Comparison of ENCODE assay signal across 7 mouse cellular contexts in genomic region chr4:56990215-56990584, GRCm38 (mm10). TPM values are rescaled to one million over a fixed set of nuclear protein-coding genes. Genes with fewer than 3 reads are reported as not detected.
A peak's percentile ranks its signal among the peaks of the same experiment; 100 is the strongest.
DNase-seq lines count a peak whose midpoint lies in the region; ATAC-seq and TF ChIP-seq lines count a peak whose summit lies in the region.

TSS of gene Frrs1l (minus strand) at chr4:56990391.

- no peak within 1 kb of the TSS for H3K27ac ChIP-seq in thymus, adult 2 months (ENCODE audit: control insufficient read depth, insufficient read depth, low read length)
- H3K27ac ChIP-seq in hindbrain, embryonic 15.5 days (replicated peaks), result peak within 1 kb of the TSS; percentile 91
- H3K27ac ChIP-seq in limb, embryonic 14.5 days (replicated peaks; ENCODE audit: low read depth, low read length), result no peak within 1 kb of the TSS

- DNase-seq in thymus, adult 2 months, result no peak
- DNase-seq in thymus, postnatal 25 days, result no peak
- DNase-seq in embryo, embryonic 11 days, result peak; percentile 58
- no peak for DNase-seq in limb, embryonic 14.5 days (ENCODE audit: low spot score)
- peak; percentile 83 for DNase-seq in right cerebral cortex, postnatal 25 days
- DNase-seq in natural killer cell, adult 2 months (ENCODE audit: low spot score in 2 of 2), result no peak

- peak within 1 kb of the TSS; percentile 2; the same call in 1 of the 2 replicates for H3K4me3 ChIP-seq in thymus, adult 2 months (ENCODE audit: control insufficient read depth, insufficient read depth, low read length)
- H3K4me3 ChIP-seq in hindbrain, embryonic 15.5 days, result peak within 1 kb of the TSS; percentile 86
- peak within 1 kb of the TSS; percentile 69 for H3K4me3 ChIP-seq in limb, embryonic 14.5 days (replicated peaks; ENCODE audit: low read length)

- WGBS in thymus, adult 2 months, result 3% methylated on average over 44 of the region's 44 CpGs
- WGBS in hindbrain, embryonic 15.5 days, result under 1% methylated on average over 17 of the region's 44 CpGs
- WGBS in limb, embryonic 14.5 days, result 2% methylated on average over 18 of the region's 44 CpGs

- TF ChIP-seq POLR2A in thymus, adult 2 months (IDR thresholded peaks at IDR 0.05; ENCODE audit: control insufficient read depth, extremely low read depth, insufficient read depth, low read length, poor library complexity), result no peak
- TF ChIP-seq POLR2A in limb, embryonic 14.5 days (IDR thresholded peaks at IDR 0.05; ENCODE audit: borderline replicate concordance, extremely low read depth, insufficient read depth, insufficient read length), result no peak

- H3K4me2 ChIP-seq in hindbrain, embryonic 15.5 days, result peak within 1 kb of the TSS; percentile 79
- peak within 1 kb of the TSS; percentile 99 for H3K4me2 ChIP-seq in limb, embryonic 14.5 days (replicated peaks; ENCODE audit: low read depth, low read length, severe bottlenecking)

- H3K36me3 ChIP-seq in thymus, adult 2 months (ENCODE audit: control insufficient read depth, insufficient read depth, low read length), result no peaks in the 10 kb centered on the region
- H3K36me3 ChIP-seq in hindbrain, embryonic 15.5 days, result no peaks in the 10 kb centered on the region
- H3K36me3 ChIP-seq in limb, embryonic 14.5 days (ENCODE audit: control insufficient read depth, insufficient read depth, low read length), result no peaks in the 10 kb centered on the region

- peak; percentile 92 for ATAC-seq in hindbrain, embryonic 15.5 days (ENCODE audit: low FRiP score, low read depth)
- ATAC-seq in limb, embryonic 14.5 days (ENCODE audit: low FRiP score, low read depth), result peak; percentile 82; the same call in 1 of the 2 replicates

- peaks cover 9% of the 10 kb centered on the region; the same call in 1 of the 2 replicates for H3K27me3 ChIP-seq in thymus, adult 2 months (ENCODE audit: control insufficient read depth, insufficient read depth, low read length)
- H3K27me3 ChIP-seq in hindbrain, embryonic 15.5 days, result no peaks in the 10 kb centered on the region
- H3K27me3 ChIP-seq in limb, embryonic 14.5 days (ENCODE audit: control insufficient read depth, insufficient read depth, low read length), result peaks cover 24% of the 10 kb centered on the region

- peaks cover 13% of the 10 kb centered on the region for H3K4me1 ChIP-seq in thymus, adult 2 months (replicated peaks; ENCODE audit: control insufficient read depth, insufficient read depth, low read length)
- H3K4me1 ChIP-seq in hindbrain, embryonic 15.5 days (replicated peaks), result peaks cover 22% of the 10 kb centered on the region
- H3K4me1 ChIP-seq in limb, embryonic 14.5 days (ENCODE audit: control insufficient read depth, insufficient read depth, low read length), result no peaks in the 10 kb centered on the region

- H3K9me3 ChIP-seq in hindbrain, embryonic 15.5 days, result no peaks in the 10 kb centered on the region
- H3K9me3 ChIP-seq in limb, embryonic 14.5 days (ENCODE audit: control insufficient read depth, low read length), result no peaks in the 10 kb centered on the region

- H3K9ac ChIP-seq in hindbrain, embryonic 15.5 days, result peak within 1 kb of the TSS; percentile 82
- peak within 1 kb of the TSS; percentile 77 for H3K9ac ChIP-seq in limb, embryonic 14.5 days (ENCODE audit: low read depth, low read length, severe bottlenecking)

- no peak for TF ChIP-seq CTCF in thymus, adult 2 months (IDR thresholded peaks at IDR 0.05; ENCODE audit: borderline replicate concordance, control insufficient read depth, extremely low read depth, insufficient read depth, low read length, poor library complexity)

RNA-seq across cellular contexts. Expression of gene Frrs1l, which starts in this region (rescaled TPM):
- polyA plus RNA-seq in thymus, adult 2 months (2012; rRNA removed), result 0.03 TPM in 1 of 2 replicates, not detected in the other
- polyA plus RNA-seq in hindbrain, embryonic 15.5 days (2015; fragmentation: Nextera tagmentation; extraction: Ambion mirVana), result 21.1 and 25.7 TPM in 2 replicates
- 2.3 and 2.5 TPM in 2 replicates for polyA plus RNA-seq in limb, embryonic 14.5 days (2012; rRNA removed)
- 4.1 and 4.3 TPM in 2 replicates for polyA plus RNA-seq in limb, embryonic 14.5 days (2014; fragmentation: Nextera tagmentation; extraction: Ambion mirVana)

Comparison
In these comparisons a context has a peak if more than half of its experiments do, and no peak if none do; other contexts are left out.
1. DNase-seq: peak in embryo, embryonic 11 days (single experiment) and right cerebral cortex, postnatal 25 days (single experiment); none in thymus, adult 2 months (single experiment), thymus, postnatal 25 days (single experiment), limb, embryonic 14.5 days (single experiment) and natural killer cell, adult 2 months (0 of 2).
2. H3K4me3 ChIP-seq: peak in every context shown above with its lines; median percentile 86 in hindbrain, embryonic 15.5 days; 69 in limb, embryonic 14.5 days; 2 in thymus, adult 2 months.